Mouse (Mus musculus) hematopoietic stem cell, adult 5-6 weeks (primary cell): ENCODE measurements around the gene Tmem132b. TPM values are rescaled to one million over a fixed set of nuclear protein-coding genes. Genes with fewer than 3 reads are reported as not detected.

Experiments
- ATAC-seq, 2 experiments: fragments of 125-278 bp in 1 of 2; replicated peaks in 1 of 2; 2 replicates each; pipeline ENCODE4 v1.8.0; 2016 to 2017; ENCODE audit warnings: inconsistent platforms in 2 of 2, mild to moderate bottlenecking in 2 of 2, moderate number of reproducible peaks in 2 of 2, low read depth in 1 of 2, moderate TSS enrichment in 1 of 2; ENCODE audit not compliant: low FRiP score in 2 of 2, poor library complexity in 2 of 2, severe bottlenecking in 2 of 2, insufficient read depth in 1 of 2, low TSS enrichment in 1 of 2
- total RNA-seq: library from RNA; stranded (forward); fragments of 172-1452, 232-1000 nt; gene quantifications from 2 replicates; pipeline ENCODE4 v1.2.3, GENCODE M21; 2017

The Tmem132b gene
- total RNA-seq, 1 experiment from 2014 or later = 0.25 TPM

DNA sequence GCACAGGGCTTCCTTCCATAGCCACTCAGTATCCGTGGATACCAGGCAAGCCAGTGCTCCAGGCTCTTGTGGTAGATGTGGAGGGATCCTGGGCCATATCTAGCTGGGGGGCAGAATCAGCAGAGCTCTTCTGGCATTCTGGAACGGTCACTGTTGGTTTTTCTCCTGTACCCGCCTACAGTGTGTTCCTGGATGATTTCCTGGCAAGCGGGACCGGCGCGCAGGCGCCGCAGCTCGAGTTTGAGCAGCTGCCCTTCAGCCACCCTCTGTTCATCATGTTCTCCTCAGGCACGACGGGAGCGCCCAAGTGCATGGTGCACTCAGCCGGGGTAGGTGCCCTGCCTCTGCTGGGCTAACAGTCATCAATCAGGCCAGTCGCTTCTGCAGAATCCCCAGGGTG, 25.6 kb upstream of the Tmem132b start:
- no peak for ATAC-seq

DNA sequence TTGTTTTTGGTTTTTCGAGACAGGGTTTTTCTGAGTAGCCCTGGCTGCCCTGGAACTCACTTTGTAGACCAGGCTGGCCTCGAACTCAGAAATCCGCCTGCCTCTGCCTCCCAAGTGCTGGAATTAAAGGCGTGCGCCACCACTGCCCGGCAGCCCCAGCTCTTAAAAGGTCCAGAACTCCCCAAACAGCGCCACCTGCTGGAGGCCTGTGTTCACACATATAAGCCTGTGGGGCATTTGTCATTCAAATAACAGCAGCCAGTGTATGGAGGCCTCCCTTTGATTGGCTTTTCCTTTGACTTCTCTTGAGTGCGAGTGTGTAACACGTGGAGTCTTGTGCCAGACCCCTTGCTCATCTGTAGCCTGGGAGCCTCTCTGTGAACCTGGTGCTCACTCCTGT, 24.0 kb upstream of the Tmem132b start:
- ATAC-seq = no peak

DNA sequence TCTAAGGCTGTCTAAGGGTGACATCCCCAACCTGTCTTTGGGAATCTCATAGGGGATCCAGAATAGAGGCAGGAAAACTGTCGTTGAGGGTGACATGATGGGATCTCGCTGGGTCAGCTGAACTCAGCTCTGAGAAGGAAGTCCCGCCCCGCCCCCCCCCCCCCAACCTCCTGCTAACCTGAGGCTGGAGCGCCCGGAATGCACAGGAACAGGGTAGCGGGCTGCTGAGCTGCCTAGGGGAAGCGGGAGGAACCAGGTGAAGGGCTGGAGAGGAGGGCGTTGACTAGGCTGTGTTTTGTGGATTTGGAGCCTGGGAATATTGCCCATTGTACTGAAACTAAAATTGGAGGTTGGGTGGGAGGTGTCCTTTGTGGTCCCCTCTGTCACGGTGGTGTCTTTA, 23.6 kb upstream of the Tmem132b start:
- no peak for ATAC-seq

DNA sequence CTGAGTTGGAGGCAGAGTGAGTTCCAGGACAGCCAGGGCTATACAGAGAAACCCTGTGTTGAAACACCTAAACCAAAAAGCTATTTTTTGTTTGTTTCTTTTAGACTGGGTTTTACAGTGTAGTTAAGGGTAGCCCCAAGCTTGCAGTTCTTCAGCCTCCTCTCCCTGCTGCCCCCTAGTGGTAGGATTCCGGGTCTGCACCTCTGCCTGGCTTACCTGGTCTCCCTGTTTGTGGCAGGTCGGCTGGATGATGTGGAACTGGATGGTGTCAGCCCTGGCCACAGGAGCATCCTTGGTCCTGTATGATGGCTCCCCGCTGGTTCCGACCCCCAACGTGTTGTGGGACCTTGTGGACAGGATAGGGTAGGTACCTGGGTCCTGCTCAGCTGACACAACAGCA, 22.0 kb upstream of the Tmem132b start:
- peak; percentile 48 to 73; a peak in 2 of 4 replicates for ATAC-seq

DNA sequence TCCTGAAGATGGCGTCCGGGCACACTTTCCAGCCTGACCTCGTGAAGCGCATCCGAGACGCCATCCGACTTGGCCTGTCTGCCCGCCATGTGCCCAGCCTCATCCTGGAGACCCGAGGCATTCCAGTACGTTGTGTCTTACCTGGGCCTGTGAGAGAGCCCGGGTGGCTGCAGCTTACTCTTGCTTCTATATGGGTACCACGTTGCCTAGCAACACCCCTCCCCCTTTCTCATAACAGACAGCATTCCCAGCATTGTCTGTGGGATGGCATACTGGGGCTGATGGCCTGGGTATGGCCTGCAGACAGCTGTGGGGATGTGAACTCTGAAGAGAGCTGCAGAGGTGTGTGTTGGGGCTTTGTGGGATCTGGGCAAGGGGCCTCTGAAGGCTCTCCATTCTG, 16.6 kb upstream of the Tmem132b start:
- ATAC-seq = no peak

DNA sequence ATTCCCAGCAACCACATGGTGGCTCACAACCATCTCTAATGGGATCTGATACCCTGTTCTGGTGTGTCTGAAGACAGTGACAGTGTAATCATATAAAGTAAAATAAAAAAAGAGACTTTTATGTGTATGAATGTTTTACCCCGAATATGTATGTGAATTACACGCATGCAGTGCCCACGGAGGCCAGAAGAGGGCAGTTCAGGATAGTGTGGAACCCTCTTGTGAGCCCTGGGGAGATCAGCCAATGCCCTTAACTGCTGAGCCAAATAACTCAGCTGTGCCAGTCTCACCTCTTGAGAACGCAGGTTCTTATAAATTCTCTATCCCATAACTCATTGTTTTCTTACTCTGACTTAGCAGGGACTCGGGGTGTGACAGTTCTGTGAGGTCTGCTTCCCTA, 12.9 kb upstream of the Tmem132b start:
- no peak for ATAC-seq

DNA sequence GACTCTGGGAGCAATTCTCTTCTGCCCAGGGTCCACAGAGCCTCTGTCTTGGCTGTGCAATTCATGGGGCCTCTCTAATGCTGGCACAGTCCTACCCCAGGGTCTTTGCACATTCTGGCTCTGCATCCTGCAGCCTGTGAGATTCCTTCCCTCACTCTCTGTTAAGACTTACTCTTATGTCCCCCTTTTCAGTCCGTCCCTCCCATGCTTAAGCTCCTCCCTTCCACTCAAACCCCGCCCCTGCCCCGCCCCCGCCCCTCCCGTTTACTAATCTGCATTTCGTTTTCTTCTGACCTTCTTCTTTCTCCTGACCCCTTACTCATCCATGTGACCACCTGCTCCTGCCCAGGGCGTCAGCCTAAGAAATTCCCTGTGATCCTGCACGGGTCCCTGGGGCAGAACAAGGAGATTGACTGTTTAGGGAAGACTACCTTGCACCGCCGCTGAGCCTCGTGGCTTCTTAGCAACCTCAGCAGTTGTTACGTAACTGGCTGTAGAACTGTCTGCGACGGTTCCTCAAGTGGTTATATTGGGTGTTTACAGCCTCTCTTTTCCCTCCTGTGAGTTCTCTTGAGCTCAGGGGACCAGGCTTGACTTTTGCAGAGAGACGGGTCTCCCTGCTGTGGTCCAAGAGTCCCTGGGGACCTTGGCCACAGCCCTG, 10.5 kb upstream of the Tmem132b start:
- peak; percentile 71 to 85 for ATAC-seq

DNA sequence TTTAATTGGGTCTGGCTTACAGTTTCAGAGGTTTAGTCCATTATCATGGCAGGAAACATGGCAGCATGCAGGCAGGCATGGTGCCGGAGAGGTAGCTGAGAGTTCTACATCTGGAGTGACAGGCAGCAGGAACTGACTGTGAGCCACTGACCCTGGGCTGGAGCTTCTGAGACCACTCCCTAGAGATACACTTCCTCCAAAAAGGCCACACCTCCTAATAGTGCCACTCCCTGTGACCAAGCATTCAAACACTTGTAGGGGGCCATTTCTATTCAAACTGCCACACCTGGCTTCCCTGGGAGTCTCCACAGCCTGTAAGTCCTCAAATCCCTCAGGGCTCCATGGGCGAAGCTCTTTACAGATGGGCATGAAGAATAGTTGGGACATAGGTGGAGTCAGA, 8.2 kb upstream of the Tmem132b start:
- ATAC-seq = no peak

DNA sequence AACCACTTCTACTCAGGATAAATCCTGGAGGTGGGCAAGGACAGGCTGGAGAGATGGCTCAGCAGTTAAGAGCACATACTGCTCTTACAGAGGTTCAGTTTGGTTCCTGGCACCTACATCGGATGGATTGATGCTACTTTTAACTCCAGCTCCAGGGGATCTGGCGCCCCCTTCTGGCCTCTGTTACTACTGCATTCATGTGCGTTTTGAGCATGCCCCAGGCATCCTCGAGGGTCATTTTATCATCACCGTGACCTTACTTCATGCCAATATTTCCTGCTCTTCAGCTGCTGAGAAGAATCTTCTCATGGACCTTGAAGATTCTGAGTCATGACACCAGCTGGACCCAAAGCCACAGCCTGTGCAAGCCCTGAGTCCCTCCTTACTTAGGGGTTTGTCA, 6.1 kb upstream of the Tmem132b start:
- ATAC-seq = no peak

DNA sequence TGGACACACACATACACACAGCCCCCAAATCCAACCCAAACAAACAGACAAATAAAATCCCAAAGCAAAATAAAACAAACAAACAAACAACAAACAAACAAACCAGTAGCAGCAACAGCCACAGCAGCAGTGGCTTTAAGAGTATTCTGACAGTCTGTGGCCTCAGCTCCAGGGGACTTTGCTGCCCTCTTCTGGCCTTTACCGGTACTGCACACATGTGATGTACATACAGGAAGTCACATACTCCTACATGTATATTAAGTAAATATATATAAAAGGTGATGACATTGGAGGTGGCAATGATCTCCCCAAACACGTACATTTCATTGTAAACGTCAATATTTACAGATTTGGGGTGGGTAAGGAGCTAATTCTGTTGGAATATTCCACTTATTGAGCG, 5.1 kb upstream of the Tmem132b start:
- no peak for ATAC-seq

DNA sequence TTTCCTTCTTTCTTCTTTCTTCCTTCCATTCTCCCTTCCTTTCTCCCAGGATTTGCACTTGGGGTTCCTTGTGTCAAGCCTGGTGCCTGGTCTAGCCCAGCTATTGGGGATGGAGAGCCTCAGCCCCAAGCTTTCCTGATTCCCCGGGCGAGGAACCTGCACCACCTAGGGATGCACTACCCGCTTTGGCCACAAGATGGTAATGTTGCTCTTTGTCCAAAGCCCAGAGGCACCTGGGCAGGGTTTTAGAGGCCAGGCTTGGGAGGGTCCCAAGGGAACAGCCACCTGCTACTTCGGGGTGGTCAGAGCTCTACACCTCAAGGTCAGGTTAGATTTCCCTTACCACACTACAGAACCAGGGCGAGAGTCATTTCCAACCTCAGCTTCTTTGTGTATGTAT, 2.5 kb upstream of the Tmem132b start:
- peak; percentile 35 to 46; a peak in 2 of 4 replicates for ATAC-seq

DNA sequence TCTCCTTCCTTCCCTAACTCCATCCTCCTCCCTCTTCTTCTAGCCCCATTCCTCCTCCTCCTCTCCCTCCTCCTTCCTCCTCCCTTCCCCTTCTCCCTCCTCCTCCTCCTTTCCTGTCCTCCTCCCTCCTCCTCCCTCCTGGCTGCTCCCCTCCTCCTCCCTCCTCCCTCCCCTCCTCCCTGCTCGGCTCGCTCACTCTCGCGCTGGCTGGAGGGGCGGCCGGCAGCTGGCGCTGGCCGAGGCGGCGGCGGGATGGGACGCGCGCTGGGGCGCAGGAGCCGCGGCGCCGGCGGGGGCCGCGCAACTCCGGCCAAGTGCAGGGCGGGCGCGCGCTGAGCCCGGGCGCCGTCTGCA, 594 bp downstream of the Tmem132b start:
- no peak for ATAC-seq

DNA sequence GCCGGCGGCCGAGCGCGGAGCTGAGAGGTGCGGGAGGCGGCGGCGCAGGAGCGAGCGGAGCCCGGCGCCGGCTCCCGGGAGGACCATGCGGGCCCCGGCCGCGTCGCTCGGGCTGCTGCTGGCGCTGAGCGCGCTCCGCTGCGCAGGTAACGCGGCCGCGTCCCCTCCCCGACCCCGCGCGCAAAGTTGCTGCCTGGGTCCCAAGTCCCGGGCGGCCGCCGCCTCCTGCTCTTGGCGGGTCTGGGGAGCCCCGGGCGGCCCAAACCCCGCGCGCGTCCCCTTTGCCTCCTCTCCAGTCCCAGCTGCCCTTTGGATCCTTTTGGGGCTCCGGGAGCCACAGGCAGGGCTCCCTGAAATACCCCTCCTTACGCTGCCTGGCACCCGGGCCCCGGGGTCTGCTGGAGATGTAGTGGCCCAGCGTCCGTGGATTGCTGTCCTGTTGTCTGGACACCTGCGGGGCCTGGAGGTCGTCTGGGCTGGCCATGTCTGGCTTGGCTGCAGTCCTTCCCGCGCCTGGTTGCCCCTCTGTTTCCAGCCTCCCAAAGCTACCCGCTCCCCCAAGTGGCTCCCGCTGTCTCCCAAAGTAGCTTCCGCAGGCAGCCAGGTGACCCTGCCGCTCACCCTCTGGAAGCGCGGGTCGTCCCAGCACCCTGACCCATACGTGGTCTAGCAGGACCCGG, 1.1 kb downstream of the Tmem132b start:
- ATAC-seq = no peak

DNA sequence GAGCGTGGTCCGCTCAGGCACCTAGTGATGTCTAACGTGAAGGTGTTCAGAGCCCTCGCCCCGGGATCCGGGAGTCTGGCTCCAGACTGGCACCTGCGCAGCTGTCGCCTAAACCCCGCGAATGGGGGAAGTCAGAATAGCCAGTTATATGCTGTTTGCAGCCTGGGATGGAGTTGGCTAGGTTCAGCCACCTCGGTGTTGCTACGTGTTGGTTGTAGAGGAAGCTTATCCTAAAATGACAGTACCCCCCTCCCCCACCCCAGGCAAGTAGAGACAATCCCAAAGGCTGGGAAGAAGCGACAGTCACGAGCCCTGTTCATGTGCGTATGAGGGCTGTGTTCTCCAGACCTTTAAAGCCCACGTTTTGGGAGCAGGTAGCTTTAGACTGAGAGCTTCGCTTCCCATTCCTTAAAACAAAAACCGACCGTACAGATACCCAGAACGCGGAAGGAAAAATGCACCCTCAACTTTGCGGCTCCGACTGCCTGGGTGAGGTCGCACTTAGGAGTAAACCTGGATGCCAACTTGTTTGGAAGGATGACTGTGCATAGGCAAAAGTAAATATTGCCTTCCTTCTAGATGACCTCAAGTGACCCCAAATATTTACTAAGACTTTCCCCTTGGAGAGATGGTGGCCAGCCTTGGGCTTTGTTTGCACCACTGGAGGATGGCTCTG, 1.8 kb downstream of the Tmem132b start:
- no peak for ATAC-seq

DNA sequence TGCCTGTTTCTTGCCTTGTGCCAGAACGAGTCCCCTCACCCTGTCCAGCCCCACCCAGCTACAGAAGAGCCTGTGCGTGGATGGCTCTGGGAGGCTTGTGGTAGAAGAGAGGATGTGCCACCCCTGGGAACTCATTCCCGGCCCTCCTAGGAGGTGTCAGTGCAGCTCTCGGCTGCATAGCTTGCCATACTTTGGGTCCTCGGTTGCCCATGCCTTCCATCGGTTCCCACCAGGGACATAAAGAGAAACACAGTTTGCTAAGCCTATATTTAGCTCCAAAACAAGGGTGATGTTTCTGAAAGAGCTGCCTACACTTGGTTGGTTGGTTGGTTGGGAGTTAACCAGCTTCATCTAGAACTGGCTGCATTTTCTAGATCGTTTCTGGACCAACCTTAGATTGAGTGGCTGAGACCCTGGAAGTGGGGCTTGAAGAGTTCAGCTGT, 2.6 kb downstream of the Tmem132b start:
- ATAC-seq = no peak

DNA sequence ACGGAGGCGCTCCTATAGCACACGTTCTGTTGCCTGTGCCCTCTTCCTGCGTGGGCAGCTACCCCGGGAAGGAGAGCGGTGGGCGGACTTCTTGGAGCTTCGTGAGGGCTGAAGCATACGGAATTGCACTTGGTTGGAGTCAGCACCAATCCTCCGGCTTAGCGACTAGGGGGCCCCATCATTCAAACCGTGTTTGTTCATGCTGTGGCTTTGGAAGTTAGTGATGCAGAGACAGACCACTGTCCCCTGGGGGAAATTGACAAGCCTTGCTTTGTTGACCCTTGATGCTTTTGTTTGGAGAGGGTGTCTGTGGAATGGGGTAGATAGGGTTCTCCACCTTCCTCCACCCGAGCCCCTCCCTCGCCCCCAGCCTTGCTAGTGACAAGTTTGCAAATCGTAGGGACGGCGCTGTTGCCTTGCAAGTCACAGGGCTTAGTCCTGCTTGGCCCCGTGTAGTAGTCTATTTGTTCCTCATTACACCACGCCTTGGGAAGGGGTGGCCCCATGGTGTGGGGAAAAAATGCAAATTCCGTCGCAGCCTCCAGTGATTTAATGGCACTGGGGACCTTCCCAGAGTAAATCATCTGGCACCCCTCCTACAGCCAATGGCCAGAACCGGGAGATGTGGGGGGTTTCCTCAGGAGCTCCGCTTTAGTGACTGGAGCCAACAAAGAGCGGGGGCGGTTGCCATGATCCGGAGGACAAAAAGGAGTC, 3.2 kb downstream of the Tmem132b start:
- ATAC-seq = no peak

DNA sequence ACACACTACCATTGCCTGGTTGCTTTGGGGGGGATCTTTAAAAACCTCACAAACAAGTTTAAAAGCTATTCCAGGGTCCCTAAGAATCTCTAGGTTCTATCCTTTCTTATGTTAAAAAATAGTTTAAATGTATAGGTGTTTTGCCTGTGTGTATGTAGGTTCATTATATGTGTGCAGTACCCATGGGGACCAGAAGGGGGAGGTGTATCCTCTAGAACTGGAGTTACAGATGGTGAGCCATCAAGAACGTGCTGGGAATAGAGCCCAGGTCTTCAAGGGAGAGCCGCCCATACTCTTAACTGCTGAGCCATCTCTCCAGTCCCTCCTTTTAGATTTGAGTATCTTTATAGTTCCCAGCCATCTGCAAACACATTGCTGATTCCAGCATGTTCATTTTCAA, 13.5 kb downstream of the Tmem132b start:
- ATAC-seq = no peak

DNA sequence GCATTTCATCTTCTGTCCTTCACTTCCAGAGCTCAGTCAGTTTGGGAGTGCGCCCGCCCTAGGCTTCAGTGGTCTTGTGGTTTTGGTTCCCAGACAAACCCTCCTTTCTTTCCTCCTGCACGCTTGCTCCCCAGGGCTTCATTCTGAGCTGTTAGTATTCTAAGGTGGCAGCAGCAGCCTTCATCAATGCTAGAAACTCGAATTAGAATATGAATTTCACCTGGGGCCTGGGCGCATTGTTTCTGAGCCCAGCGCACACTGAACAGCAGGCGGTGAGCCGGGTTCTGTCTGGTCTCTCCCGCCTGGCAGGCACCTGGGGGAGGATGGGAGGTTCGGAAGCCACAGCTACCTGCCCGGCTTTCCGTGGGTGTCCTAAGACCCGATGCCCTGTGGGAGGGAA, 14.7 kb downstream of the Tmem132b start:
- no peak for ATAC-seq
